Mouse (Mus musculus) limb, embryonic 10.5 days (tissue): ENCODE data around the gene Tbx10. TPM values are rescaled to one million over a fixed set of nuclear protein-coding genes. Genes with fewer than 3 reads are reported as not detected.
A peak's percentile ranks its signal among the peaks of the same experiment; 100 is the strongest.
"Not testable (repeated sequence)": the region's sequence is repeated elsewhere in the genome, so short reads cannot be mapped to it uniquely, and the experiment has no call there.

Experiments
- DNase-seq: peaks from one replicate; pipeline ENCODE4 v3.0.0-alpha.2; 2017; ENCODE audit warnings: low spot score
- H3K27ac ChIP-seq: fragments of 300-500 bp; sonication (generic); 2 replicates; pipeline ENCODE4 v1.5.1; 2016; ENCODE audit warnings: mild to moderate bottlenecking
- H3K27me3 ChIP-seq: fragments of 300-500 bp; sonication (generic); 2 replicates; pipeline ENCODE4 v1.6.1; 2016; ENCODE audit warnings: low read depth, mild to moderate bottlenecking; ENCODE audit not compliant: poor library complexity, severe bottlenecking
- H3K36me3 ChIP-seq: fragments of 300-500 bp; sonication (generic); 2 replicates; pipeline ENCODE4 v1.6.1; 2016; ENCODE audit warnings: mild to moderate bottlenecking, moderate library complexity
- H3K4me1 ChIP-seq: fragments of 300-500 bp; sonication (generic); 2 replicates; pipeline ENCODE4 v1.6.1; 2016
- H3K4me3 ChIP-seq: fragments of 300-500 bp; sonication (generic); 2 replicates; pipeline ENCODE4 v1.5.1; 2016; ENCODE audit warnings: mild to moderate bottlenecking, moderate library complexity
- H3K9me3 ChIP-seq: fragments of 300-500 bp; sonication (generic); replicated peaks from 2 replicates; pipeline ENCODE4 v1.6.1; 2016; ENCODE audit warnings: mild to moderate bottlenecking
- WGBS: fragments of 180-500 bp; shearing (Covaris S2); methylation state at CpG from one replicate; pipeline ENCODE4 v1.1.7; 2016; 5-methylcytosine and 5-hydroxymethylcytosine counted together
- polyA plus RNA-seq: library from polyadenylated mRNA; unstranded; fragments of >200 nt; fragmentation: Nextera tagmentation; extraction: Ambion mirVana; gene quantifications from 2 replicates; pipeline ENCODE4 v1.2.1, GENCODE M21; 2016

Tbx10 gene
- polyA plus RNA-seq, 1 experiment from 2014 or later: 0.10 TPM

GRCm38 (mm10) chr19:4037788-4038232 is 45.3 kb downstream of the Tbx10 start, which contains the start of gene Gstp1:
TSS of gene Gstp1 (minus strand) at chr19:4037985.
- H3K36me3 ChIP-seq: peaks cover 10% of the 10 kb centered on the region
- H3K27me3 ChIP-seq: no peaks in the 10 kb centered on the region
- DNase-seq: peak; percentile 88
- no peaks in the 10 kb centered on the region for H3K9me3 ChIP-seq
- WGBS: under 1% methylated on average over 26 of the region's 26 CpGs
- H3K4me3 ChIP-seq: peak within 1 kb of the TSS; percentile 80
- H3K27ac ChIP-seq: peak within 1 kb of the TSS; percentile 94
- peaks cover 25% of the 10 kb centered on the region for H3K4me1 ChIP-seq

- WGBS: 88% methylated on average over 5 of the region's 5 CpGs
- peaks cover 26% of the 10 kb centered on the region for H3K4me1 ChIP-seq
- H3K4me3 ChIP-seq, H3K9me3 ChIP-seq, H3K36me3 ChIP-seq, DNase-seq, H3K27me3 ChIP-seq, H3K27ac ChIP-seq: not testable (repeated sequence)
Measured at GRCm38 (mm10) chr19:4040941-4041340, 48.4 kb downstream of the Tbx10 start.

GRCm38 (mm10) chr19:4041500-4041899 is 48.9 kb downstream of the Tbx10 start:
- H3K27ac ChIP-seq, H3K36me3 ChIP-seq, DNase-seq, H3K27me3 ChIP-seq, H3K4me3 ChIP-seq, H3K9me3 ChIP-seq: not testable (repeated sequence)
- 84% methylated on average over 4 of the region's 4 CpGs for WGBS
- H3K4me1 ChIP-seq: peaks cover 23% of the 10 kb centered on the region

GRCm38 (mm10) chr19:4042124-4042523 is 49.6 kb downstream of the Tbx10 start:
- no peaks in the 10 kb centered on the region for H3K9me3 ChIP-seq
- H3K4me3 ChIP-seq: no peak overlapping the region
- DNase-seq: no peak
- no peak overlapping the region for H3K27ac ChIP-seq
- H3K4me1 ChIP-seq: peaks cover 19% of the 10 kb centered on the region
- no peaks in the 10 kb centered on the region for H3K27me3 ChIP-seq
- WGBS: 80% methylated on average over 14 of the region's 14 CpGs
- H3K36me3 ChIP-seq: no peaks in the 10 kb centered on the region

GRCm38 (mm10) chr19:4044109-4044508 is 51.6 kb downstream of the Tbx10 start:
- not testable (repeated sequence) for H3K4me3 ChIP-seq, DNase-seq, H3K27ac ChIP-seq, H3K36me3 ChIP-seq, H3K9me3 ChIP-seq, H3K4me1 ChIP-seq, H3K27me3 ChIP-seq
- 90% methylated on average over 5 of the region's 5 CpGs for WGBS

GRCm38 (mm10) chr19:4045966-4046865 is 53.7 kb downstream of the Tbx10 start, which contains the start of gene Gstp2:
TSS of gene Gstp2 (minus strand) at chr19:4046023.
- no peak within 1 kb of the TSS for H3K27ac ChIP-seq

GRCm38 (mm10) chr19:4046866-4047254 is 54.3 kb downstream of the Tbx10 start:
- 82% methylated on average over 8 of the region's 8 CpGs for whole genome bisulfite sequencing
- no peaks in the 10 kb centered on the region for H3K9me3 ChIP-seq
- no peak overlapping the region for H3K27ac ChIP-seq
- 0 out of 2 replicates have a peak, but pooled peaks cover 7% of the 10 kb centered on the region for H3K4me1 ChIP-seq
- no peak for DNase-seq
- H3K36me3 ChIP-seq: no peaks in the 10 kb centered on the region
- no peaks in the 10 kb centered on the region for H3K27me3 ChIP-seq
- no peak overlapping the region for H3K4me3 ChIP-seq

More at GRCm38 (mm10) chr19:4045966-4046865, 53.7 kb downstream of the Tbx10 start, which contains the start of gene Gstp2:
- Histone ChIP-seq H3K4me1 (0 out of 2 replicates have a peak, but pooled peaks cover 7% of the 10 kb centered on the region), H3K4me3 (no peak within 1 kb of the TSS), H3K27me3 (no peaks in the 10 kb centered on the region), H3K36me3 (no peaks in the 10 kb centered on the region), H3K9me3 (no peaks in the 10 kb centered on the region)
- DNase-seq: no peak
- WGBS: 63% methylated on average over 16 of the region's 16 CpGs

GRCm38 (mm10) chr19:4047859-4048258 is 55.3 kb downstream of the Tbx10 start:
- H3K4me3 ChIP-seq: no peak overlapping the region
- no peaks in the 10 kb centered on the region for H3K27me3 ChIP-seq
- no peak overlapping the region for H3K27ac ChIP-seq
- WGBS: 25% methylated on average over 4 of the region's 4 CpGs
- H3K36me3 ChIP-seq: no peaks in the 10 kb centered on the region
- DNase-seq: peak; percentile 86
- 0 out of 2 replicates have a peak, but pooled peaks cover 4% of the 10 kb centered on the region for H3K4me1 ChIP-seq
- H3K9me3 ChIP-seq: no peaks in the 10 kb centered on the region

- not testable (repeated sequence) for DNase-seq, H3K27me3 ChIP-seq, H3K27ac ChIP-seq, H3K36me3 ChIP-seq, H3K4me3 ChIP-seq, H3K9me3 ChIP-seq, H3K4me1 ChIP-seq
- WGBS: 80% methylated on average over 5 of the region's 5 CpGs
Measured at GRCm38 (mm10) chr19:4049069-4049468, 56.5 kb downstream of the Tbx10 start.

Other genes starting within 250 kb of the Tbx10 start
- gene Kmt5b, start 225.3 kb upstream of the Tbx10 start, polyA plus RNA-seq: 21.4 and 29.2 TPM in 2 replicates
- 48.5 and 50.0 TPM in 2 replicates for gene Chka, start 141.0 kb upstream of the Tbx10 start, polyA plus RNA-seq
- gene Tcirg1, start 85.6 kb upstream of the Tbx10 start, polyA plus RNA-seq: 27.9 and 39.4 TPM in 2 replicates
- gene Ndufs8, start 80.0 kb upstream of the Tbx10 start, polyA plus RNA-seq: 249 and 273 TPM in 2 replicates
- 0.20 and 0.33 TPM in 2 replicates for gene Aldh3b1, start 62.9 kb upstream of the Tbx10 start, polyA plus RNA-seq
- 5.4 and 6.7 TPM in 2 replicates for gene Unc93b1, start 57.6 kb upstream of the Tbx10 start, polyA plus RNA-seq
- not detected in 2 replicates for gene Aldh3b3, start 34.1 kb upstream of the Tbx10 start, polyA plus RNA-seq
- gene Aldh3b2, start 20.4 kb upstream of the Tbx10 start, polyA plus RNA-seq: 1.4 and 2.4 TPM in 2 replicates
- 3.9 and 5.6 TPM in 2 replicates for gene Acy3, start 6.2 kb upstream of the Tbx10 start, polyA plus RNA-seq
- gene Nudt8, start 7.8 kb downstream of the Tbx10 start, polyA plus RNA-seq: 32.4 and 36.0 TPM in 2 replicates
- 3.5 and 4.6 TPM in 2 replicates for gene Gm49405, start 7.9 kb downstream of the Tbx10 start, polyA plus RNA-seq
- 5.0 and 7.6 TPM in 2 replicates for gene Doc2g, start 10.6 kb downstream of the Tbx10 start, polyA plus RNA-seq
- gene Ndufv1, start 20.1 kb downstream of the Tbx10 start, polyA plus RNA-seq: 220 and 221 TPM in 2 replicates
- 478 and 510 TPM in 2 replicates for gene Gstp1, start 45.2 kb downstream of the Tbx10 start, polyA plus RNA-seq
- 0.62 and 0.88 TPM in 2 replicates for gene Gstp2, start 53.3 kb downstream of the Tbx10 start, polyA plus RNA-seq
- gene Gstp3, start 66.8 kb downstream of the Tbx10 start, polyA plus RNA-seq: not detected in 2 replicates
- not detected in 2 replicates for gene Cabp2, start 88.8 kb downstream of the Tbx10 start, polyA plus RNA-seq
- gene Cdk2ap2, start 104.4 kb downstream of the Tbx10 start, polyA plus RNA-seq: 86.7 and 87.0 TPM in 2 replicates
- 5.9 and 7.9 TPM in 2 replicates for gene Pitpnm1, start 107.2 kb downstream of the Tbx10 start, polyA plus RNA-seq
- gene Aip, start 133.1 kb downstream of the Tbx10 start, polyA plus RNA-seq: 74.9 and 79.2 TPM in 2 replicates
- not detected in 2 replicates for gene Gpr152, start 147.0 kb downstream of the Tbx10 start, polyA plus RNA-seq
- 0.15 TPM in 1 of 2 replicates, not detected in the other for gene Cabp4, start 151.3 kb downstream of the Tbx10 start, polyA plus RNA-seq
- gene Coro1b, start 155.9 kb downstream of the Tbx10 start, polyA plus RNA-seq: 129 and 148 TPM in 2 replicates
- 0.93 and 1.4 TPM in 2 replicates for gene Ptprcap, start 160.9 kb downstream of the Tbx10 start, polyA plus RNA-seq
- 58.3 and 66.0 TPM in 2 replicates for gene Rps6kb2, start 170.6 kb downstream of the Tbx10 start, polyA plus RNA-seq
- gene Carns1, start 182.7 kb downstream of the Tbx10 start, polyA plus RNA-seq: 3.2 and 3.3 TPM in 2 replicates
- 0.21 and 1.2 TPM in 2 replicates for gene Tbc1d10c, start 198.5 kb downstream of the Tbx10 start, polyA plus RNA-seq
- gene Ppp1ca, start 199.3 kb downstream of the Tbx10 start, polyA plus RNA-seq: 1,070 and 1,129 TPM in 2 replicates
- gene Rad9a, start 208.9 kb downstream of the Tbx10 start, polyA plus RNA-seq: 58.2 and 61.5 TPM in 2 replicates
- gene Clcf1, start 221.5 kb downstream of the Tbx10 start, polyA plus RNA-seq: 4.3 and 6.0 TPM in 2 replicates
- not detected in 2 replicates for gene AC109138.7, start 221.6 kb downstream of the Tbx10 start, polyA plus RNA-seq
- 14.0 and 16.2 TPM in 2 replicates for gene Pold4, start 239.1 kb downstream of the Tbx10 start, polyA plus RNA-seq